Mouse (Mus musculus): ENCODE data around the gene Vps8.

- TF ChIP-seq CTCF (IDR thresholded peaks at IDR 0.05; ENCODE audit: low read depth), result no peak
- TF ChIP-seq EP300 (IDR thresholded peaks at IDR 0.05; ENCODE audit: low read depth), result no peak
These were observed 62.8 kb downstream of the Vps8 start for GRCm38 (mm10) chr16:21485716-21486115.
